Mouse (Mus musculus) lung, adult 18-20 months (tissue): Measurements from ENCODE around the gene Hist1h2bb.
"Not testable (repeated sequence)": the region's sequence is repeated elsewhere in the genome, so short reads cannot be mapped to it uniquely, and the experiment has no call there.

ENCODE experiments used
- DNase-seq, 2 experiments: peaks; one replicate each; pipeline ENCODE4 v3.0.0; 2022; ENCODE audit warnings: mixed read lengths in 2 of 2

Gene Hist1h2bb

GRCm38 (mm10) chr13:23766772-23767171 lies 20.2 kb downstream of the Hist1h2bb start:
- DNase-seq: no peak

GRCm38 (mm10) chr13:23768834-23769397 lies 22.4 kb downstream of the Hist1h2bb start:
- no peak for DNase-seq

- not testable (repeated sequence) for DNase-seq
Measured at GRCm38 (mm10) chr13:23769613-23770012, 23.1 kb downstream of the Hist1h2bb start, which contains the start of gene Trim38. Trim38 (plus strand) TSS chr13:23769913.

GRCm38 (mm10) chr13:23772561-23773313 lies 26.2 kb downstream of the Hist1h2bb start:
- peak in 1 of 2 experiments; percentile 8 for DNase-seq

GRCm38 (mm10) chr13:23778339-23778738 lies 31.8 kb downstream of the Hist1h2bb start:
- DNase-seq: no peak

- no peak for DNase-seq
Measured at GRCm38 (mm10) chr13:23779025-23779424, 32.5 kb downstream of the Hist1h2bb start.

GRCm38 (mm10) chr13:23792520-23792919 lies 46.0 kb downstream of the Hist1h2bb start:
- peak; percentile 22 to 44 for DNase-seq
